Mouse (Mus musculus): Measurements from ENCODE around the gene Cd200r4. TPM values are rescaled to one million over a fixed set of nuclear protein-coding genes. Genes with fewer than 3 reads are reported as not detected.
"Not testable (repeated sequence)": the region's sequence is repeated elsewhere in the genome, so short reads cannot be mapped to it uniquely, and the experiment has no call there.

Cd200r4 gene
- 13.4 to 31.6 TPM (median 14.7 TPM) in 3 replicates for total RNA-seq (2017)

GRCm38 (mm10) chr16:44811544-44811943, at the start of gene Cd200r4:
Gene Cd200r4 (plus strand): TSS chr16:44811733.
- ATAC-seq (replicated peaks; ENCODE audit: insufficient number of reproducible peaks, low FRiP score, low TSS enrichment, poor library complexity, severe bottlenecking): peak; percentile 79

GRCm38 (mm10) chr16:44761811-44762210, 49.7 kb upstream of the Cd200r4 start:
- no peak for ATAC-seq (replicated peaks; ENCODE audit: insufficient number of reproducible peaks, low FRiP score, low TSS enrichment, poor library complexity, severe bottlenecking)

GRCm38 (mm10) chr16:44765555-44766319, 45.8 kb upstream of the Cd200r4 start, which contains the start of gene Cd200r1:
Gene Cd200r1 (plus strand): TSS chr16:44765736.
- ATAC-seq (replicated peaks; ENCODE audit: insufficient number of reproducible peaks, low FRiP score, low TSS enrichment, poor library complexity, severe bottlenecking): peak; percentile 24; the same call in 1 of the 2 replicates

- no peak for ATAC-seq (replicated peaks; ENCODE audit: insufficient number of reproducible peaks, low FRiP score, low TSS enrichment, poor library complexity, severe bottlenecking)
Observed at GRCm38 (mm10) chr16:44766320-44766892, 45.1 kb upstream of the Cd200r4 start.

GRCm38 (mm10) chr16:44767506-44767905, 44.0 kb upstream of the Cd200r4 start:
- no peak for ATAC-seq (replicated peaks; ENCODE audit: insufficient number of reproducible peaks, low FRiP score, low TSS enrichment, poor library complexity, severe bottlenecking)

- ATAC-seq (replicated peaks; ENCODE audit: insufficient number of reproducible peaks, low FRiP score, low TSS enrichment, poor library complexity, severe bottlenecking): peak; percentile 69
Observed at GRCm38 (mm10) chr16:44767967-44768366, 43.6 kb upstream of the Cd200r4 start.

- ATAC-seq (replicated peaks; ENCODE audit: insufficient number of reproducible peaks, low FRiP score, low TSS enrichment, poor library complexity, severe bottlenecking): no peak
Observed at GRCm38 (mm10) chr16:44772577-44772976, 39.0 kb upstream of the Cd200r4 start.

- no peak for ATAC-seq (replicated peaks; ENCODE audit: insufficient number of reproducible peaks, low FRiP score, low TSS enrichment, poor library complexity, severe bottlenecking)
Observed at GRCm38 (mm10) chr16:44773673-44774072, 37.9 kb upstream of the Cd200r4 start.

- ATAC-seq (replicated peaks; ENCODE audit: insufficient number of reproducible peaks, low FRiP score, low TSS enrichment, poor library complexity, severe bottlenecking): no peak
Observed at GRCm38 (mm10) chr16:44774201-44774600, 37.3 kb upstream of the Cd200r4 start.

GRCm38 (mm10) chr16:44778538-44779147, 32.9 kb upstream of the Cd200r4 start:
- 0 out of 2 replicates have a peak, but pooled peaks have one; percentile 43 for ATAC-seq (replicated peaks; ENCODE audit: insufficient number of reproducible peaks, low FRiP score, low TSS enrichment, poor library complexity, severe bottlenecking)

GRCm38 (mm10) chr16:44779494-44779893, 32.0 kb upstream of the Cd200r4 start:
- no peak for ATAC-seq (replicated peaks; ENCODE audit: insufficient number of reproducible peaks, low FRiP score, low TSS enrichment, poor library complexity, severe bottlenecking)

- no peak for ATAC-seq (replicated peaks; ENCODE audit: insufficient number of reproducible peaks, low FRiP score, low TSS enrichment, poor library complexity, severe bottlenecking)
Observed at GRCm38 (mm10) chr16:44780751-44781150, 30.8 kb upstream of the Cd200r4 start.

- ATAC-seq (replicated peaks; ENCODE audit: insufficient number of reproducible peaks, low FRiP score, low TSS enrichment, poor library complexity, severe bottlenecking): no peak
Observed at GRCm38 (mm10) chr16:44786934-44787333, 24.6 kb upstream of the Cd200r4 start.

- ATAC-seq (replicated peaks; ENCODE audit: insufficient number of reproducible peaks, low FRiP score, low TSS enrichment, poor library complexity, severe bottlenecking): no peak
Observed at GRCm38 (mm10) chr16:44794416-44794815, 17.1 kb upstream of the Cd200r4 start.

GRCm38 (mm10) chr16:44805976-44806375, 5.6 kb upstream of the Cd200r4 start:
- ATAC-seq (replicated peaks; ENCODE audit: insufficient number of reproducible peaks, low FRiP score, low TSS enrichment, poor library complexity, severe bottlenecking): no peak

- ATAC-seq (replicated peaks; ENCODE audit: insufficient number of reproducible peaks, low FRiP score, low TSS enrichment, poor library complexity, severe bottlenecking): not testable (repeated sequence)
Observed at GRCm38 (mm10) chr16:44810223-44810622, 1.3 kb upstream of the Cd200r4 start.

- ATAC-seq (replicated peaks; ENCODE audit: insufficient number of reproducible peaks, low FRiP score, low TSS enrichment, poor library complexity, severe bottlenecking): no peak
Observed at GRCm38 (mm10) chr16:44812468-44813065, 1.0 kb downstream of the Cd200r4 start.

GRCm38 (mm10) chr16:44818010-44818409, 6.5 kb downstream of the Cd200r4 start:
- ATAC-seq (replicated peaks; ENCODE audit: insufficient number of reproducible peaks, low FRiP score, low TSS enrichment, poor library complexity, severe bottlenecking): no peak

- ATAC-seq (replicated peaks; ENCODE audit: insufficient number of reproducible peaks, low FRiP score, low TSS enrichment, poor library complexity, severe bottlenecking): no peak
Observed at GRCm38 (mm10) chr16:44820545-44820944, 9.0 kb downstream of the Cd200r4 start.

Measured in monocyte, adult 5-6 weeks (primary cell).